Mouse (Mus musculus) E14TG2a.4 (cell line): ENCODE data around the gene Znrf4.

Experiments used
- CTCF ChIP-seq: conservative IDR thresholded peaks from 2 replicates; pipeline ENCODE4 v1.5.1; 2014; ENCODE audit warnings: low read length
- NANOG ChIP-seq: IDR thresholded peaks from 2 replicates; pipeline ENCODE4 v1.6.1; 2014; ENCODE audit warnings: borderline replicate concordance, low read length, mixed read lengths
- POU5F1 ChIP-seq: IDR thresholded peaks from 2 replicates; pipeline ENCODE4 v1.6.1; 2014; ENCODE audit warnings: low read length, borderline replicate concordance

DNA sequence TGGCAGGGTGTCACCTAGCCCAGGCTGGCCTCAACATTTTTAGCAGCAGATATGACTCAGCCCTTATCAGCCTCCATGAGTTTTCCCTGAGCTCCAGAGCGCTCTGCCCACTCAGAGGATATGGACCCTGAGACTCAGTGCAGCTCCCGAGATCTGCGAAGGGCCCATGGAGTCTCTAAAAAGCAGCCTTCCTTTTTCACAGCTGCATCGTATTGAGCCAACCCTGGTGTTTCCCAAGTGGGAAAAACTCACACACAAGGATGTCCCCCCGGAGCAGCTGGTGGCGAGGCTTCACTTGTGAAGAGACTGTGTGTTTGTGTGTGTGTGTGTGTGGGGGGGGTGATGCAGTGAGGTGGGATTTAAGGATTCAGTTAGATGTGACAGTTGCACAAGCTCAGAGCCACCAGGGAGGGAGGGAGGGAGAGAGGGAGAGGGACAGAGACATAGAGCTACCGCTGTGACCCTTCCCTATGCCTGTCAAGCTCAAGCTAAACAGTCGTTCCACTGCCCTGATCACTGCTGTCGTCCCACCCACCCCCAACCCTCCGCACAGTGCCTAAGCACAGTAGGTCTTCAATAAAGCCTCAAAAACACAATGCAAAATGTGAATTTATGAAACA, 3.1 kb downstream of the Znrf4 start:
- TF ChIP-seq CTCF, result no peak
- TF ChIP-seq POU5F1, result no peak
- no peak for TF ChIP-seq NANOG
